Mouse (Mus musculus) left cerebral cortex, adult 2 months (tissue): ENCODE data around the gene Coa3. TPM values are rescaled to one million over a fixed set of nuclear protein-coding genes. Genes with fewer than 3 reads are reported as not detected.

Source experiments
- DNase-seq, 2 experiments: peaks; one replicate each; pipeline ENCODE4 v3.0.0; 2021 to 2022; ENCODE audit warnings: low spot score in 2 of 2, mixed read lengths in 1 of 2; ENCODE audit errors: extremely low spot score in 1 of 2
- H3K27ac ChIP-seq: fragments of 200-600 bp; 2 replicates; pipeline ENCODE4 v1.8.1; 2022
- H3K4me3 ChIP-seq: fragments of 200-600 bp; 2 replicates; pipeline ENCODE4 v1.8.1; 2022
- CTCF ChIP-seq: fragments of 200-600 bp; IDR thresholded peaks from 2 replicates; pipeline ENCODE4 v1.8.1; 2022; ENCODE audit warnings: antibody characterized with exemption, mild to moderate bottlenecking, moderate library complexity
- intact Hi-C: fragments of 180-260 bp; cut with DNase I; formaldehyde crosslinking; loops from one replicate; pipeline ENCODE4 v1.15.1; 2025
- total RNA-seq, 2 experiments: library from RNA; stranded (reverse); gene quantifications; 2 replicates each; pipeline ENCODE4 v1.2.3; 2021

Coa3 gene
- total RNA-seq, 2 experiments from 2014 or later = 97.5 to 98.4 TPM

DNA sequence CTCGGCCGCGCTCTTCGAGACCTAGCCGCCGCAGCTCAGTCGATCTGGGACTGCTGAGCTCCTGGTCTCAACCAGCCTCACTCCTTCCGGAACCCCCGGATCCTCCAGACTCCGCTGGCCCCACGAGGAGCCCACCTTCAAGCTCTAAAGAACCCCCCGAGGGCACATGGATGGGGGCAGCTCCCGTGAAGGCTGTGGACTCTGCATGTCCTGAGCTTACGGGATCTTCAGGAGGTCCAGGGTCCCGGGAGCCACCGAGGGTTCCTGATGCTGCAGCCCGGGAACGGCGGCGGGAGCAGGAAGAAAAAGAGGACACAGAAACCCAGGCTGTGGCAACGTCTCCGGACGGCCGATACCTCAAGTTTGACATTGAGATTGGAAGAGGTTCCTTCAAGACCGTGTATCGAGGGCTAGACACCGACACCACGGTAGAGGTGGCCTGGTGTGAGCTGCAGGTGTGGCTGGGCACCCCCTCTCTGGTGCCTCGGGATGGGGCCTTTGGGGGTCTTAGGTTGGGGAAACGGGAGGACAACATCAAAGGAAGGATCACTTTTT is 18.0 kb downstream of the Coa3 start:
- peak overlapping the region; percentile 19; the same call in 1 of the 2 replicates for H3K27ac ChIP-seq
- no peak for TF ChIP-seq CTCF
- H3K4me3 ChIP-seq = peak overlapping the region; percentile 53
- intact Hi-C loops = no loop called here
- no peak for DNase-seq

DNA sequence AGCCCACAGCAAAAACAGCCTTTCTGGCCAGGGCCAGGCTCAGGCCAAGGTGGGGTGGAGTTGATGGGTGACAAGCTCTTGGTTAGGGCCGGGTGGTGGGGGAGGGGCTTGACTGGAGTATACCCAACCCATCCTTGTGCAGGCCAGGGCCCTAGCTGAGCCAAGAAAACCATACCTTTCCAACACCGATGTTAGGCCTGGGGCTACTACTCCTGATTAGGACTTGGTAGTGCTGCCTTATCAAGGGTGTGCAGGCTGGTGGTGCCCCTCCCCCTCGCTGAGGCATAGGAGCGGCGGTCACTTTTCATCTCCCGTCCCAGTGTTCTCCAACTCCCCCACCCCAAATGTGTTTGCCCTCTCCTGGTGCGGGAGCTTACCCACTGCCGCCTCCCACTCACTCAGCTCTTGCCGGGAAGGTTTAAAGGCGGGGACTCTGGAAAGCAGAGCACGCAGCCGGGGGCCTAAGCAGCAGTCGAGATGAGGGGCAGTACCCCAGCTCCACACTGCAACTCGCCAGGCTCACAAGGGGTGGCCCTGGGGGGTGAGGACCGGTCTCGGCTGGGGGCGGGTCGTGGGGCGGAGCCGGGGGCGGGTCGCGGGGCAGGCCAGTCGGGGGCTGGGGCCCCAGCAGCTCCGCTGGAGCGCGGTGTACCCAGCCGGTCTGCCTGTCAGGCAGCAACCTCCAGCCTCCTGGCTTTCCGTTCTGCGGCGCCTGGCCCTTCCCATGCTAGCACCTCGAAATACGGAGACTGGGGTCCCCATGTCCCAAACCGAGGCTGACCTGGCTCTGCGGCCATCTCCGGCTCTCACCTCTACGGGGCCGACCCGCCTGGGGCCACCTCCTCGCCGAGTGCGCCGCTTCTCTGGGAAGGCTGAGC is 18.7 kb downstream of the Coa3 start, which contains the start of gene Wnk4:
Gene Wnk4 (plus strand): TSS at position 620 of the 878 bp plus-strand sequence.
- TF ChIP-seq CTCF = no peak
- H3K27ac ChIP-seq = peak within 1 kb of the TSS; percentile 19; the same call in 1 of the 2 replicates
- intact Hi-C loops = no loop called here
- H3K4me3 ChIP-seq = peak within 1 kb of the TSS; percentile 53
- DNase-seq = peak in 1 of 2 experiments; percentile 30

DNA sequence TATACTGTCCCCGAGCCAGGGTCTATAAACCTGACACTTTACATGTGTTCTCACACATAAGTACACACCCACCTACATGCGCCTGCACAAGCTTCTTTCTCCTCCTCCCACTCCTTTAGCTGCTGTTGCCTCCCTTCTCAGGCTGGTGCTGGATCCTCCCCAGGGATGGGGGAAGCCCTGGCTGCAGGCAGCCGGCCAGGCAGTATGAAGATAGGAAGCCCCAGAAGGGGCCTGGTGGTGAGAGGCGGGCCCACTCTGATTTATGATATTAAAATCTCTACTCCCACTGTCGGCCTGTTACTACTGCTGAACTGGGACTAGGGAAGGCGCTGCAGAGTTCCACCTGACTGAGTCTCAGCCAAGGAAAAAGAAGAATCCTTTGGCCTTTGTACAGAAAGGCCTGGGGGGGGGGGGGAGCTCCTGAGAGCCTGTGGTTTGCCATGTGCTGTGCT is 19.6 kb downstream of the Coa3 start:
- DNase-seq = peak; percentile 49 to 68
- Histone ChIP-seq H3K4me3 (no peak overlapping the region), H3K27ac (no peak overlapping the region)
- TF ChIP-seq CTCF = no peak
- intact Hi-C loops = no loop called here

- Histone ChIP-seq H3K4me3 (no peak overlapping the region), H3K27ac (no peak overlapping the region)
- intact Hi-C loops = no loop called here
- DNase-seq = no peak
- TF ChIP-seq CTCF = no peak
Measured at GRCm38 (mm10) chr11:101255826-101256775, 22.8 kb downstream of the Coa3 start.

- peak; percentile 85 for DNase-seq
- H3K4me3 ChIP-seq = peak within 1 kb of the TSS; percentile 91
Measured at GRCm38 (mm10) chr11:101253613-101254389, 25.1 kb downstream of the Coa3 start, which contains the start of gene Vps25. Gene Vps25 (plus strand): TSS chr11:101253707.

DNA sequence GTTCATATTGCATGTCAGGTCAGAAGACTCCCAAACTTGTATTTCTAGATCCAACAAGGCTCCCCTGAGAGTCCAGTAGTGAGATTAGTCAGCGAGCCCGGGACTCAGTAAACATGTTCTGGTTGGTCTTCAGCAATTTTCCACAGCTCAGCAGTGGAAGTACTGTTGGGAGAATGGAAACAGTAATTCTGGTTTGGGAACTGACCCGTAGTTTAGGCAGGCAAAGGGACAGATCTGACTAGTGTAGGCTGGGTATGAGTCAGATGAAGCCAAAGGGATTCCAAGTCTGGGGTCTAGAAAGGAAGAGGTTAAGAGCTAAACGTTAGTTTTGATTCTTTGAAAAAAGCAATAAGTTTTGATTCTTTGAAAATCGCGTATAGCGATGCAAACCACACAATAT is 26.0 kb downstream of the Coa3 start:
- Histone ChIP-seq H3K27ac (peak overlapping the region; percentile 93), H3K4me3 (peak overlapping the region; percentile 91)
- intact Hi-C loops = loop anchor here (1.0 to 2.0 kb wide), 2 partner anchors 26 to 49 kb away; partner anchors contain the start of genes Becn1, Cntd1 and Coa3
- no peak for DNase-seq
- TF ChIP-seq CTCF = no peak

More at GRCm38 (mm10) chr11:101253613-101254389, 25.1 kb downstream of the Coa3 start, which contains the start of gene Vps25:
- intact Hi-C loops = loop anchor here (1.0 to 2.0 kb wide), 2 partner anchors 25 to 48 kb away; partner anchors contain the start of genes Becn1, Cntd1 and Coa3
- peak; percentile 6 for TF ChIP-seq CTCF
- peak within 1 kb of the TSS; percentile 93 for H3K27ac ChIP-seq

DNA sequence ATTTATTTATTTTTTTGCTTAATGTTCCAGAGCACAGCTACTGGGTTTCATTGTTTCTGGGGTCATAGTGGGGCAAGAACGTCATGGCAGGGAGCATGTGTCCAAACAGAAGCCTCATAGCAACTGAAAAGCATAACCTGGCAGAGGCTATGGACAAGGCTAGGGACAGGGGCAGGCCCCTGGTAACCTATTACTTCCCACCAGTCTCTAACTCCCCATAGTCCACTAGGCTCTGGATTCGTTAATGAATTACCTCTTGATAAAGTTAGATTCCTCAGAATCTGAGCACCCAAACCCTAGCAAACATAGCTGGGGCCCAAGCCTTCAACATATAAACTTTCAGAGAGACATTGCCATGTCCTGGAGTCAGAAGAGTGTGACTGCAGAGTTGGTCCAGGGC is 27.9 kb downstream of the Coa3 start:
- H3K27ac ChIP-seq = no peak overlapping the region
- H3K4me3 ChIP-seq = no peak overlapping the region
- no peak for DNase-seq
- TF ChIP-seq CTCF = no peak
- intact Hi-C loops = no loop called here

DNA sequence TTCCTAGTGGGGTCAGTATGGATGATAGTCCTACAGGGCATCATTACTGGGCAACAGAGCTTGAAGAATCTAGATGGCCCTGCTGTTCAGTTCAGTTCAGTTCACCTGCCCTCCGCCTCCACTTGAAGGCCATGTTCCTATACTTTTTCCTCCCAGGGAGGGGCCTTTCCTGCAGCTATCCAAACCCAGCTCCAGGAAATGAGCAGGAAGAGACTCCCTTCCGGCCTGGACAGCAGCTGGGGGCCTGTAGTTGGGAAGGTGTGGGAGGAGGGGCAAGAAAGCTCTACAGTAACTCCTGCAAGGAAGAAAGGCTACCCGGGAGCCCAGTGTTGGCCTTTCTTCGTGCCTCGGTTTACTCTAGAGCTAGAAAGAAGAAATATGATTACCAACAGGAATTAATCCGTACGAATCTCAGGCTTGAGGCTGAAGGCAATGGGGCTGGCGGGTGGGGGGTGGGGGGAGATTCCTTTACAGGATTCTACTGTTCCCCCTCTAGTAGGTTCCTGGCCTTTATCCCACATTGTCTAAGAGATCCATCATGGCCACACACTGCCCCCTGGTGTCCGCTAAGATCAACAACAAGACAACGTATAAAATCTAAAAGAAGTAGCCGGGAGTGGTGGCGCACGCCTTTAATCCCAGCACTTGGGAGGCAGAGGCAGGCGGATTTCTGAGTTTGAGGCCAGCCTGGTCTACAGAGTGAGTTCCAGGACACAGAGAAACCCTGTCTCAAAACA is 30.5 kb downstream of the Coa3 start:
- H3K27ac ChIP-seq = peak overlapping the region; percentile 45
- intact Hi-C loops = loop anchor here (1.0 kb wide), 2 partner anchors 20 to 36 kb away; no protein-coding TSS in a partner anchor
- peak; percentile 66 for TF ChIP-seq CTCF
- peak; percentile 55 to 65 for DNase-seq
- H3K4me3 ChIP-seq = no peak overlapping the region

DNA sequence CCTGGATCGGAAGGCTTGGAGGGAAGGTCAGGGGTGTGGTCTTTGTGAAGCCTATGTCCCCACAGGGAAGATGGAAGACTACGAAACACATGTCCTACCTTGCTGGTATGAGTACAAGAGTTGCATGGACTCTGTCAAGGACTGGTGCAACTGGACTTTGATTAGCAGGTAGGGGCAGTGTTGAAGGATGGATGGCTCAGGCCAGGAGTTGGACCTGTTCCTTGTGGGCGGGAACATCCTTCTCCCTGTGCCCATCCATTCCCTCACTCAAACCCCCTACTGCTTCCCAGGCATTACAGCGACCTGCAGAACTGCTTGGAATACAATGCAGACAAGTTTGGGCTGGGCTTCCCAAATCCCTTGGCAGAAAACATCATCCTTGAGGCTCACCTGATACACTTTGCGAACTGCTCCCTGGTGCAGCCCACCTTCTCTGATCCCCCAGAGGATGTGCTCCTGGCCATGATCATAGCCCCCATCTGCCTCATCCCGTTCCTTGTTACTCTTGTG is 31.3 kb downstream of the Coa3 start:
- TF ChIP-seq CTCF = no peak
- DNase-seq = no peak
- intact Hi-C loops = loop anchor here (1.0 kb wide), 2 partner anchors 19 to 35 kb away; no protein-coding TSS in a partner anchor
- peak overlapping the region; percentile 45; the same call in 1 of the 2 replicates for H3K27ac ChIP-seq
- peak overlapping the region; percentile 60; the same call in 1 of the 2 replicates for H3K4me3 ChIP-seq

DNA sequence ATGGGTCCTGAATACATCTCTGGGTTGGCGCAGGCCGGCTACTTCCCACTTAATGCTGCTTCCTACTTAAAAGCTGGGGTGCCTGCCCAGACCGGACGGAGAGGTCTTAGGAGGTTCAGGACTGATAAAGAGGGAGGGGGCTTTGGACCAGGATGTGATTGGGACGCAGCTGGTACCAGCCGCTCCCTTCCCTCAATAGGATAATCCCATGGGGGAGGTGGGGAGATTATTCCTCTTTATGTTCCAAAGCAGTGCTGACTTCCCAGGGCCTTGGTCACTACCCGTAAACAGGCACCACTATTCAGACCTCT is 32.3 kb downstream of the Coa3 start:
- intact Hi-C loops = no loop called here
- peak overlapping the region; percentile 60 for H3K4me3 ChIP-seq
- peak overlapping the region; percentile 76 for H3K27ac ChIP-seq
- no peak for TF ChIP-seq CTCF
- DNase-seq = no peak
